Mouse (Mus musculus) brain, embryonic 14.5 days (tissue): ENCODE results near the gene Reln.

Source experiments
- CTCF ChIP-seq: fragments of 200-500 bp; IDR thresholded peaks from 2 replicates; pipeline ENCODE4 v1.5.1; 2012; ENCODE audit warnings: inconsistent platforms, mild to moderate bottlenecking, moderate library complexity, borderline replicate concordance; ENCODE audit not compliant: insufficient read depth, insufficient read length; ENCODE audit errors: extremely low read depth
- POLR2A ChIP-seq: fragments of 200-500 bp; IDR thresholded peaks from 2 replicates; pipeline ENCODE4 v1.6.1; 2012; ENCODE audit warnings: mild to moderate bottlenecking, inconsistent platforms, borderline replicate concordance; ENCODE audit not compliant: poor library complexity, insufficient read depth, insufficient read length, severe bottlenecking; ENCODE audit errors: extremely low read depth

GRCm38 (mm10) chr5:21936096-21936495 lies 408.4 kb downstream of the Reln start:
- TF ChIP-seq CTCF, result no peak
- TF ChIP-seq POLR2A, result no peak
